Mouse (Mus musculus) thymus, adult 18-20 months (tissue): ENCODE measurements around the gene Btk.

Experiments used
- DNase-seq, 2 experiments: peaks; one replicate each; pipeline ENCODE4 v3.0.0; 2022; ENCODE audit warnings: mixed read lengths in 2 of 2

Gene Btk

GRCm38 (mm10) chrX:134580528-134581305 lies 2.7 kb downstream of the Btk start:
- no peak for DNase-seq

- no peak for DNase-seq
Measured at GRCm38 (mm10) chrX:134577896-134578295, 5.5 kb downstream of the Btk start.

GRCm38 (mm10) chrX:134566536-134567222 lies 16.7 kb downstream of the Btk start:
- peak in 1 of 2 experiments; percentile 24 for DNase-seq

GRCm38 (mm10) chrX:134564326-134564725 lies 19.0 kb downstream of the Btk start:
- no peak for DNase-seq

- DNase-seq: no peak
Measured at GRCm38 (mm10) chrX:134554425-134554824, 28.9 kb downstream of the Btk start.

GRCm38 (mm10) chrX:134553326-134553725 lies 30.0 kb downstream of the Btk start:
- DNase-seq: no peak

- DNase-seq: no peak
Measured at GRCm38 (mm10) chrX:134550903-134551302, 32.5 kb downstream of the Btk start.

GRCm38 (mm10) chrX:134547330-134547729 lies 36.0 kb downstream of the Btk start:
- no peak for DNase-seq

GRCm38 (mm10) chrX:134541955-134542308 lies 41.4 kb downstream of the Btk start:
- no peak for DNase-seq

- peak; percentile 20 to 33 for DNase-seq
Measured at GRCm38 (mm10) chrX:134541145-134541954, 42.0 kb downstream of the Btk start, which contains the start of gene Timm8a1. TSS of gene Timm8a1 (minus strand) at chrX:134541865.

- DNase-seq: no peak
Measured at GRCm38 (mm10) chrX:134540414-134541135, 42.8 kb downstream of the Btk start.

GRCm38 (mm10) chrX:134539795-134540194 lies 43.6 kb downstream of the Btk start:
- DNase-seq: peak in 1 of 2 experiments; percentile 6

GRCm38 (mm10) chrX:134533346-134533745 lies 50.0 kb downstream of the Btk start:
- no peak for DNase-seq

- DNase-seq: no peak
Measured at GRCm38 (mm10) chrX:134525260-134525659, 58.1 kb downstream of the Btk start.

- DNase-seq: no peak
Measured at GRCm38 (mm10) chrX:134523772-134524171, 59.6 kb downstream of the Btk start.

GRCm38 (mm10) chrX:134509473-134509872 lies 73.9 kb downstream of the Btk start:
- no peak for DNase-seq

GRCm38 (mm10) chrX:134507977-134508376 lies 75.4 kb downstream of the Btk start:
- no peak for DNase-seq

- no peak for DNase-seq
Measured at GRCm38 (mm10) chrX:134500651-134501050, 82.7 kb downstream of the Btk start.
